Mouse (Mus musculus) thymus, postnatal 14 days (tissue): ENCODE measurements around the gene Pde1c.
"Not testable (repeated sequence)": the region's sequence is repeated elsewhere in the genome, so short reads cannot be mapped to it uniquely, and the experiment has no call there.

Source experiments
- DNase-seq: peaks from one replicate; pipeline ENCODE4 v3.0.0; 2021

The Pde1c gene

DNA sequence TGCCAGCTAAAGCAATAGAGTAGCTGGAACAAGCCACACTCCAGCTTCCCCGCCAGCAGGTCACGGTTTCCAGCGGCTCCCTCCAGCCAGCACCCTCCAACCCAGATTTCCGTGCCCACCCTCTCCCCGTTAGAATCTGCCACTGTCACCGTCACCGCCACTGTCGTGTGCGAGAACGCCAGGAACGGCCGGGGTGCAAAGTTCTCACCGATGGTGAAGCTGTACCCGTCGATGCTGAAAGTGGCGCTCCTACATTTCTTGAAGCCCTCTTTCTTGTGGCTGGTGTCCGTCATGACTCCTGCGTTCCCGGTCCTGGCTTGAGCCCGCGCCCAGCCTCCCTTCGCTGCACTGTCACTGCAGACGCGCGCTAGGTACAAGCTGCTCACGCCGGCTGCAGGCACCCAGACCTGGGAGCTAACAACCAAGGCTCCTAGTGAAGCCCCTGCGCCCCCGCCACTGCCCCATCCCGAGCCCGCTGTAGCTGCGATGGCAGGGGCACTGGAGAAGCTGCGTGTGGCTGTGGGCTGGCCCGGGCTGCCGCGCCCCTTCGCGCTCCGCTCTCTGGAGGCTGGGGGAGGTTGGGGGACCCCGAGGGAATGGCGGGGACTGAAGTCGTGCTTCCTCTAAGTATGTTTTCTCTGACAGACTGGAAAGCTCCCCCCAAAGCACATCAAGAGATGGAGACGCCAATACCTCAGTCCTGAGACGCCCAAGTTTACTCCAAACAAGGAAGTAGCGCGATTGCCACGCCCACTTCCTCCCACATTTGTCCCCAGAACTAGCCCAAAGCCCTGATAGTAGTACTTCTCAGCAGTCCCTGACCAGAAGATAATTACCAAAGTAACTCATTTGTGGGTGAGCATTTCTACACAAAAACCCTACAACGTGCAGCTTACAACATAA is at the start of gene Pde1c:
Gene Pde1c, minus strand, starts transcription at position 634 of the 903 bp plus-strand sequence.
- DNase-seq = peak; percentile 44

DNA sequence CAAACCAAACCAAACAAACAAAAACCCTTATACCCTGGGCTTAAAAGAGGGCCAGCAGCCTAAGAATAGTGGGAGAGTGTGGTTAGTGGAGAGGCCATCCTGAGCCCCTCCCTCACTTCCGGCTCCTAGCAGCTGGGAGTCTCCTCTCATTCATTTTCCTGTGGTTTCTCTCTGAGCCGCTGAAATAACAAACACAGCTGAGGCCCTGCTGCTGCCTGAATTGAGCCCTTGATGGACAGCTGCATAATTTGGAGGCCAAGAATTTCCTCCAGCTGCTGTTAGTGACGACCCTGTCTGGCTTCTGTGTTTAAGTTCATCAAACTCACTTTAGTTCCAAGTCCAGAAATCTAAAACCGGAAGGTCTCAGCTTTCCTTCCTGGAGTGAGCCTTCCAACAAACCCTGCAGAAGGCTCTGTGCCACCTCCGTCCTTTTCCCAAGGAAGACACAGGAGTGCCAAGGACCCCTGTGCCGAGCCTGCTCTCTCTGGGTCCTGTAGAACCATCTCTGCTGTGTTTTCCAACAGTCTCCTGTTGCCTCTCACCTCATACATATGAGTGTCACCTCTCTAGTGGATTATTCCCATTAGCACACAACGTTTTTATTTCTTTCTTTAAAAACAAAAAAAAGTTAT is 48.2 kb upstream of the Pde1c start:
- peak; percentile 16 for DNase-seq

DNA sequence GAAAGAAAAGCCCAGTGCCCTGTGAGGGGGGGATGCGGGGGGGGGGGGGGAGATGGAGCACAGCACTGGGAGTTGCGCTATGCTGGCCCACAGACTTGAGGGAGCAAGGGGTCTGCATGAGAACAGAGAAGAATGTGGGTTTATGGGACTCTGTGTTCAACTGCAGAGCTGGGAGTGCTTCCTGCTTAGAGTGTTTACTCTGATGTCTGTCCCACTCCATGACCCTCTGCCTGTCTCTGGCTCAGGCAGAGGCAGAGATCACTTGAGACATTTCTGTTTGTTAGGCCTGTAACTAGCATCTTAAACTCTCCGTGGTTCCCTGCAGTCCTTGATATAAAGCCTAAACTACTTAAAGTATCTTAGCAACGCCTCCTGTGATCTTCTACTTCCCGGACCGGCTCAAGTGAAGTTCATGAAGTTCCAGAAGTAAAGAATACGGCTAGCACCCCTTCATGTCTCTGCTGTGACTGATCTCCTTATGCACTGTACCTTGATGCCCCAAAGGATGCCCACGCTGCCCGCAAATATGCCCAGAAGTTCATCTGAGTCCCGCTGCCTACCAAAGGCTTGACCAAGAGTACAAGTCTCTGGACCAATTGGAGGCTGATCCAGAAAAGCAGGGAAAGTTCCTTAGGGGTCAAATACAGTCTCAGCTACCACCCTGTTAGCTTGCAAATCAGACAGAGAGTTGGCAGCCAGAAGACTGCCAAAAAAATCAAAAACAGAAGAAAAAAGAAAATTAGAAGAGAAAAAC is 47.5 kb upstream of the Pde1c start:
- DNase-seq = no peak

DNA sequence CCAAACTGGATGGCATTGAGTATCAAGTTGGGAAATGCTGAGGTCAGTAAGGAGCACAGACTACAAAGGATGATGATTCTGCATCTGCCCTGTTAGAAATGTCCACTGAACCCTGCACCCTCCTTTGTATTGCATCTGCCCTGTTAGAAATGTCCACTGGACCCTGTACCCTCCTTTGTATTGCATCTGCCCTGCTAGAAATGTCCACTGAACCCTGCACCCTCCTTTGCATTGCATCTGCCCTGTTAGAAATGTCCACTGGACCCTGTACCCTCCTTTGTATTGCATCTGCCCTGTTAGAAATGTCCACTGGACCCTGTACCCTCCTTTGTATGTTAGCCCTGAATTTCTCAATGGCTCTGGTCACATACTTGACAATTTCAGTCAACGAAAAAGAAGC is 40.6 kb upstream of the Pde1c start:
- DNase-seq = not testable (repeated sequence)

DNA sequence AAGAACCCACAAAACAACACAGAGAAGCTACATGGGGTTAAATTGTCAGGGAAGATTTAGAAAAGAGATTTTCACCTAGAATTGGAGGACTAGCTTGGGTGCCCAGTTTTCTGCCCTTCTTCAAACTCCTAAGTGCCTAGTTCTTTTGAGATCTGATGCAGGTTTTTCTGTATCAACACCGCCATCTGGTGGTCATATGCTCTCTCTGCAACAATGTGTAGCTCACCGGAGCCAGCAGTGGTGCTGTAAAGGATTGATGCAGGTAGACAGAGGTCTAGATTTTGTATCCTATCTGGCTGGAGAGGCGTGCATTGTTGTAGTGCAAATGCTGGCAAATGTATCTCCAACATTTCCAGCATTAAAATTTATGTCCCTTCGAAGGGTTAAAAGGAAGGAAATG is 39.4 kb upstream of the Pde1c start:
- peak; percentile 57 for DNase-seq

DNA sequence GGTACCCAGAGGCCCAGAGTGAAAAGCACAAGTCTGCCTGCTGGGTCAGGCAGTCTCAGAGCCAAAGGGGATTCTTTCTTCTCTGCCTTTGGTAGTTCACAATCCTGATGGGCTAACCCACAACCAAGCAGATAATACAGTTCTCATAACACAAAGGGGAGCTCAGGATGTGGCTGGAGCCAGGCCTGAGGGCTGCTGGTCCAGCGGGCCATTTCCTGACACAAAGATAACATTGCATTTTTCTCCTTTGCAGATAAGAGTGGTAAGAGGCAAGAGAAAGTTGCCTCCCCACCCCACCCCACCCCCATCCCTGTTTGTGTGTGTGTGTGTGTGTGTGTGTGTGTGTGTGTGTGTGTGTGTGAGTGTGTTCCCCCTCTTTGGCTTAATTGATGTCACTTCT is 10.7 kb upstream of the Pde1c start:
- DNase-seq = no peak

DNA sequence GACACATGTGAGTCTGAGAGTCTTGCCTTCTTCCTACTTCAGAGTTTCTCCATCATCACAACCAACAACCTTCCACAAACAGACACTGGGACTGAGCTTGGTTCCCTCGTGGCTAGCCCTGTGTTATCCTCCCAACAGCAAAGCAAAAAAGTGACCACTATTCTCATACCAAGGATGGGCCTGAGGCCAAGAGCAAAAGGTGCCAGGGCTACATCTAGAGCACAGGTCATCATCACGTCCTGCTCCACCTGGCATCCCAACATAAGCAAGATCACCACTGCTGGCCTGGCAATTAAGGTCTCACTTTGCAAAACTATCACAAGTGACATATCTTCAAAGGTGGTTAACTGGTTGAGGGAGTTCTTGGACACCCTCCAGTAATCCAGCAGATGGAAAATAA is 8.0 kb downstream of the Pde1c start:
- no peak for DNase-seq

DNA sequence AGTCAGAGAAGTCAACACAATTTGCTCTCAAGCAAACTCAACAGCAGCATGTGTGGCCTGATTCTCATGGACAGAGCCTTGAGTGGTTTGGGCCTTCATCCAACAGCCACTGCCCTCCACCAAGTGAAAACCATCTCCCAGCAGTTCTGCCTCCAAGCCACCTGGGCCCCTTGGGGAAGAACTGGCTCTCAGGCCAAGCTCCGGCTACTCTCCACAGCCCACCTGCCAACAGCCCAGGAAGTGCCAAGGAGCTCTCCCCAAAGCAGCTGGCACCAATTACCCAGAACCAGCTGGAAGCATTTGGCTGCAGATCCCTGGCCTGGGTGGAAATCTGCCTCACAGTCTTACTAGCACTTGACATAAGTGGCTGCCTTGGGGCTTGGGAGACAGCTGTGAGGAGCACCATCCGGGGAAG is 8.4 kb downstream of the Pde1c start:
- DNase-seq = no peak

DNA sequence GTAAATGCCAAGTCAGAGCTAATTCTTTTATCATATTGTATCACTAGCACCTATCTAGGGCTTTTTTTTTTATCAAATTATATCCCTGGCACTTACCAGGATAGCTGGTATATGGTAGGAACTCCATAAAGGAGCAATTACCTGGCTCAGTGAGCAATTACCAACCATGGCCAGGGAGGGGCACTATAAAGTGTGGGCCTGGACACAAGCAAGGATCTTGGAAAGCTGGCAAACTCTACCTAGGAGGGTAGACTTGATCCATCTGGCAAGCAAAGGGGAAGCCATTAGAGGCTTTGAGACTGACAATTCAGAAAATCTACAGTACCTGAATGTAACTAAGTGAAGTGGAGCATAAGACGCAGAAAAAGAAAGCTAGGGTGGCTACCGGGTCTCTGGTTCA is 10.2 kb downstream of the Pde1c start:
- no peak for DNase-seq

DNA sequence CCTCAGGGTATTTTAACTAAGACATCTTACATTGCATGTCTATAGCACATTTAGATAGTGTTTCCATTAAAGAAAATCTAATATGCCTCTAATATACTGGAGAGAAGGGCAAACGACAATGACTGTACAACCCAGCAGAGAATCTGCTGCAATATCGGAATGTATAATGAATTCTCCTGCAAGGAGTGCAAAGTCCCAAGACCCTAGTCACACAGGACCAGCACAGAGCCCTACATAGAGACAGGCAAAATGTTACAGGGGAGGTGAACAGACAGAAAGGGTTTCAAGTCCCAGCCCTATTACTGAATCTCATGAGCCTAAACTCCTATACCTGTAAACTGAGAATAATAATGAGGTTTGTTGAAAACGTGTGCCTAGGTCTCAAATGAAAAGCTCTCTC is 13.1 kb downstream of the Pde1c start:
- no peak for DNase-seq

DNA sequence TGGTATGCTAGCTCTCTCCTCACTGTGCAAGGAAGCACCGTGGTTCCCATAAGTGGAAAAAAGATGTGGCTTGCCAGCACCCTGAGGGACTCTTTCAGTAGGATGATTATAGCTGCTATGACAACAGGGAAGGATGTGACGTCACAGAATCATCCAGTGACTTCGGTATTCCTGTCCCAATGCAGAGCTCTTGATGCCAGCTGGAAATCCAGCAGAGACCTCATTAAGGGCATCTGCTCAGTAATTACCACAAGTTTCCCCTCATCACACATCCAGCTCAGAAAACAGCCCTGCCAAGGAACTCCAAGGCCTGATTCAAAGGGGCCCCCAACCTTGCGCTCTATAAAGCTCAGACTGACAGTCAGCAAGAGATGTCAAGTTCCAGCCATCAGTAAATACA is 13.5 kb downstream of the Pde1c start:
- DNase-seq = no peak

DNA sequence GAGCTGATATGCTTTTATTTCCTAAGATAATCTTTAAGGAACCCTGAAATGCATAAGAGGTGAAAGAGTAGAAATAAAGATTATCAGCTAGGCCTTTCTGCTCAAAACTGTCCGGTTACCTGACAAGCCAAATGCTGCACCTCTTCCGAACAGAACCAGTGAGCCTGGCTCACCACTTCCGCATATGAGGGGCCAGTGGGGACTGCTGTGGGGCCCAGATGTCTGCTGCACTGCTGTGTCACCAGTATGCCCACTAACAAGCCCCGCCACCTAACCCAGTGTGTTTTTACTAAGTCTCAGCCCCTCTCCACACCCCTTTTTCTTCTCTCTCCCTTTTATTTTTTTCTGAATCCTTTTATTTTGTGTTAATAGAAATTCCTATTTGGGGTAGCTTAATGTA is 17.9 kb downstream of the Pde1c start:
- DNase-seq = no peak

DNA sequence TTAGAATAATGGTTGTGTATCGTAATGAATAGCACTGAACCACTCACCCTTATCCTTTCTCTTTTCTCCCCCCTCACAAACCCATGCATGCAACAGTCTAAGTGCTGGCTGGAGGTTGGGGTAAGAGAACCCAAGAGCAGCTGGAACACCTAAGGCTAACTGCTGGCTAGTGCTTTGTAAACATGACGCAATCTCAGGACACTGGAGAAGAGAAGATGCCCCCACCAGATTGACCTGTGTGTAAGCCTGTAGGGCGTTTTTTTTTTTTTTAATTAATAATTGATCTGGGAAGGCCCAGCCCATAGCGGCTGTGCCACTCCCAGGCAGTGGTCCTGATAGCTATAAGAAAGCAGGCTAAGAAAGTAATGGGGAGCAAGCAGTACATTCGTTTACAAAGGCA is 28.7 kb downstream of the Pde1c start:
- DNase-seq = no peak

DNA sequence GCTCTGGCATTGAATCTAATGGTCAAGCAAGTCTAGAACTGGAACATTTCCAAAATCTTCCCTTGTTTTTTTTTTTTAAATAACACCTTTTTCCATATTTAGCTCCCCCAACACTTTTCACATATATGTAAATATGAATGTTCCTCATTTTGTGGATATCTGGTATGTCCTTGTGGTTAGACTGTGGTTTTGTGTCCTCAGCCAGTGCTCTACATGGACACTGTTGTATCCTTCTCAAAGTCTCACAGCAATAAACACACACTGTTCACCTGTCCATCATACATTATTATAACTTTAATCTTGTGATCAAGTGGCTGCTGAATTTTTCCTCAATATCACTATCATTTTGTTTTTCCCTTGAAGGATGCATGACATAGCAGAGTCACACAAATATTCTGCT is 34.2 kb downstream of the Pde1c start:
- DNase-seq = no peak

DNA sequence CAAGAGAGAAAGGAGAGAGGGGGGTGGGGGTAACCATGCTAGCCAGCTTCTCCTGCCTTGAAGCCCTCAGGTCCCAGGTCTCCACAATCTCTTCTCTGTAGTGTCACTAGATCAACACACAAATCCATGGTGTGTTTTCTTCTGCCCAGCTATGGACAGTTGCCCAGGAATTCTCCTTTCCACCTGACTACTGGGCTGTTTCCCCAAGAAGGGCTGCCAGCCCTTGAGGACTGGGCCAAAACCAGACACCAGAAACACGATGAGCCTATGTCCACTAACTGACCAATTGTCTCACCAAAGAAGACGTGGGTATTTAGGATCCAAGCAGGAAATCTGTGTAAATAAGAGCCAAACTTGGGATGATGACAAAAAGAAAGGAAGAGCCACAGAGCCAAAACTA is 36.6 kb downstream of the Pde1c start:
- no peak for DNase-seq

DNA sequence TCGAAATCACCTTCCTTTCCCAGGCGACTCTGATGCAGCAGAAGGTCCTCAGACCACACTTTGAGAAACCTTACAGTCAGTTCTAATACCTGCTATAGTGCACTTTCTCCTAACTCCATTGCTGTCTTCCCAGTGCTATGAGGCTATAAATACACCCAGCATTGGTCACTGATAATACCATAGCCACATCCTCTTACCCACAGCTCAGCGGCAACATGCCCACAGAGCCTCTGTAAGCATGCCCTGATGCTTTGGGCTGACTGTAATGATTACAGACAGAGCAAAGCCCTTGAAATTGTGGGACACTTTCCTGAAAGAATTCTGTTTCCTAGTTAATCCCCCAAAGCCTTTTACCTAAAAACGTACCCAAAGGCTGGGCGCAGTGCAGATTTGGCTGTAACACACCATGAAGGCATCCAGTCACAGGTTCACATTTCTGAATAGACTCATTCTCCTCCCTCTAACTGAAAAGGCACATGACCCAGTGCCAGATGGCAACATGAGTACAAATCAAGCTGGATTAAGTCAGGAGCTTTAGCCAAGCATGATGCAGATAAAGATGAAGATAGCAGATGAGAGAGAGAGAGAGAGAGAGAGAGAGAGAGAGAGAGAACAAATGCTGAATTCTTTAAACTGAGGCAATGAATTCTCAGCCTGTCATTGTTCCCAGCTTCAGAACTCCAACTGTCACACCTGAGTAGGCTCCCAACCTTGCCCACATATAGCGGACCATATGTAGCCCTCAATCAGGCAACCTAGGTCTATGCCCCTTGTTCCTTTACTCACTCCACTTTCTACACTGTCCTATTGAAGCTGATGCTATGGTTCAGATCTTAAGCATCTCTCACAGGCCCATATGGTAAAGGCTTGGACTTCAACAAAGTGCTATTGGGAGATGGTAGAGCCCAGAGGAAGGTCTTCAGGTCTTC is 44.7 kb downstream of the Pde1c start:
- DNase-seq = no peak

DNA sequence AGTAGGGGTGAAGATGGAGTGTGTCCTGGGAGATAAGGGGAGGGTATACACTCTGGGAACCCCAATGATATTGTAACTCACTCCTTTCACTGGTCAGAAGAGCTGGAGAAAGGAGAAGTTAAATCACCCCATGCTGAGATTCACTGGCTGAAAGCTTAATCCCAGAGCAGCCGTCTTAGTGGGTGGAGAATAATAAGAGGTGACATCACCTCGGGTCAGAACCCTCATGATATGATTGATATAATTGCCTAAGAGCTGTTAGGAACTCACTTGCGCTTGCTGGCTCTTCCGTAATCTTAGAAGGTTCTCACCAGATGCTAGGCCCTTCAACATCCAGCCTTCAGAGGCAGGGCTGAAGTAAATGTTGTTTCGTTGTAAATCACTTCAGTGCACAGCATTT is 79.7 kb downstream of the Pde1c start:
- no peak for DNase-seq

DNA sequence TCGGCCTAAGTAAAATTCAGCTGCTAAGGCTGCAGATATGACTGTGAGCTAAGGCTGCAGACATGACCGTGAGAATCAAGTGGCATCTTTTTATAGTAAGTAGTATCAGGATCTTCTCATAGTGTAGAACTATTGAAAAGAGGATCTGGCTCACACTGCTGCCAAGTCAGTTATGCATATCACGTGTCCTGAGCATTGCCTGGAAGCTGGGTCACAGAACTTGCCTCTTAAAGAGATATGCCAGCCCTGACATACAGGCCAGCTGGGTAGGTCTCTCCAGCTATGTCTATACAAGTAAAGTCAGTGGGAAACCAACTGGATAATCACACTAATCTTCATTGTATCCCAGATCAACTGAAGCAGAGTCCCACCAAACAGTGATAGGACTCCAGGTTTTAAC is 83.8 kb downstream of the Pde1c start:
- DNase-seq = no peak

DNA sequence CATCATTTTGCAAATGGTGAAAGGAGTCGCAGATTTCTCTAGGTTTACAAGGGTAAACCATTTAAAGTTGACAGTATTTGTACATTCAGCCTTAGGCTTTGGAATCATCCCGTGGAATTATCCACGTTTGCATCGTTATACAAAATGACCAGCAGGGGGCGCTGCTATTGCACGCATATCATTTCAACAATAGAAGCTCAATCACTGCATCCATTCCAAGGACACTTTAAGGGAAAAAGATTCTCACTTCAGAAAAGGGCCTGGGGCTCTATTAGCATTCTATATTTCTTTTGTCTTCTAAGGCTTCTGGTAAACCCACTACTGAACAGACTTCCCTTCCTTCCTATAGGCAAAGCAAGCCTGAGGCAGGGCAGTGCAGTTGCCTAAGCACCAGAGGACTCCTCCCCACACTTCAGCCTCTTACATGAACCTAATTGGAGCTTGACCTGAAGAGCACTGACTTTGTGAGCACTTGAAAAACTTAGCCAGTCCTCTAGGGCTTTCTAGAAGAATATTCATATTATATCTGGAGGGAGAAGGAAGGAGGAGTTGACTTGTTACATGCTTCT is 87.9 kb downstream of the Pde1c start:
- DNase-seq = peak; percentile 29

DNA sequence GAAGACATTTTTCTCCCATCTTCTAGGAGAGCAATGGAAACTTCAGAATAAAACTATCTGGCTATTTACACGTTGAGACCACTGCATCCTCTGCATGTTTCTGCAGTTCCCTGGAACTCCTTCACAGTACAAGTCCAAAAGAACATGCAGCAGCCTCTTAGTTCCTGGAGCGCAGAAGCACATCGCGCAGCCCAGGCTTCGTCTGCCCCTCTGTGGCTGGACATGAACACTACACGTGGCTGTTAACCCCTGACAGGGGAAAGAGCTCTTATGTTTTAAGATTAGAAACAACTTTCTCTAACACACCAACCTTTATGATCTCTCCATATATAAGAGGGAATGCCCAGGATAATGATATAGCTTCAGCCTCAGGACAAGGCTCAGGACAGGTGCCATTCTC is 92.3 kb downstream of the Pde1c start:
- no peak for DNase-seq

DNA sequence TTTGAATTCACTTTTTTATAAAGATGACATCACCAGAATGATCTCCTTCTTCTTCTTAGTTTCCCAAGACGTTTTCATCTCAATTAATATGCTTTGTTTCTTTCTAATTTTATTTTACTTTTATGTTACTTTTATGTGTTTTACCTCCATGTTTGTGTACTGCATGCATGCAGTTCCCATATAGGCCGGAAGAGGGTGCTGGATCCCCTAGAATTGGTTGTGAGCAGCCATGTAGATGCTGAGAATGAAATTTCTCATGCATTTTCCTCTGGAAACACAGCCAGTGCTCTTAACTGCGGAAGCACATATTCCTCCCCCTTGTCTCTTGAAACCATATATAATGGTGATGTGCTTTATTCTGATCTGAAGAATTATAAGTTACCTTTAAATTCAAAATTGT is 110.8 kb downstream of the Pde1c start:
- DNase-seq = peak; percentile 12

DNA sequence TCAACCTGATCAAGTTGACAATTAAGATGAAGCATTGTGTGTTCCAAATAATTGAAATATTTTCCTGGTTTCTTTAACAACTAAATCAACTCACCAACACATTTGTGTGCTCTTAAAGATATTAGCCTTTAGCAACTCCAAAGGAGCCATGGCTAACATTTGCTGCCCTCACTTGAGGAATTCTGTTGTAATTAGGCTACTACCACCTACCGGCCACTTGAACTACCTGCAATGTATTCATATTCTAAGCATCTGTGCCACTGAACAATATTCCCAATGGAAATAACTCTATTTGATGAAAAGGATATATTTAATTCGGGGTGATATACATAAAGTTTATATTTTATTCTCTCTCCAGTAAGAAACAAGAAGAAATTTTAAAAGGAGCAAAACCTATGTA is 121.0 kb downstream of the Pde1c start:
- DNase-seq = no peak
